Mouse (Mus musculus) neural tube, embryonic 15.5 days (tissue): ENCODE data around the gene Mef2a. TPM values are rescaled to one million over a fixed set of nuclear protein-coding genes. Genes with fewer than 3 reads are reported as not detected.

Experiments
- ATAC-seq: fragments of 200-750 bp; cut with Nextera tagmentation; 2 replicates; pipeline ENCODE4 v1.8.0; 2017; ENCODE audit warnings: mild to moderate bottlenecking, moderate TSS enrichment, moderate library complexity; ENCODE audit not compliant: low FRiP score
- H3K27ac ChIP-seq: fragments of 300-500 bp; sonication (generic); replicated peaks from 2 replicates; pipeline ENCODE4 v1.5.1; 2015; ENCODE audit warnings: mild to moderate bottlenecking, inconsistent platforms
- H3K27me3 ChIP-seq: fragments of 300-500 bp; sonication (generic); replicated peaks from 2 replicates; pipeline ENCODE4 v1.6.1; 2015; ENCODE audit warnings: inconsistent platforms
- H3K36me3 ChIP-seq: fragments of 300-500 bp; sonication (generic); 2 replicates; pipeline ENCODE4 v1.6.1; 2015; ENCODE audit warnings: inconsistent platforms
- H3K4me1 ChIP-seq: fragments of 300-500 bp; sonication (generic); 2 replicates; pipeline ENCODE4 v1.6.1; 2015; ENCODE audit warnings: inconsistent platforms
- H3K4me2 ChIP-seq: fragments of 300-500 bp; sonication (generic); 2 replicates; pipeline ENCODE4 v1.6.1; 2015; ENCODE audit warnings: inconsistent platforms, mild to moderate bottlenecking, moderate library complexity
- H3K4me3 ChIP-seq: fragments of 300-500 bp; sonication (generic); replicated peaks from 2 replicates; pipeline ENCODE4 v1.5.1; 2015; ENCODE audit warnings: mild to moderate bottlenecking, inconsistent platforms
- H3K9ac ChIP-seq: fragments of 300-500 bp; sonication (generic); replicated peaks from 2 replicates; pipeline ENCODE4 v1.6.1; 2015; ENCODE audit warnings: mild to moderate bottlenecking, inconsistent platforms
- H3K9me3 ChIP-seq: fragments of 300-500 bp; sonication (generic); replicated peaks from 2 replicates; pipeline ENCODE4 v1.6.1; 2016; ENCODE audit warnings: inconsistent platforms
- WGBS: fragments of 180-500 bp; shearing (Covaris S2); methylation state at CpG from one replicate; pipeline ENCODE4 v1.1.7; 2015; ENCODE audit warnings: mixed read lengths; 5-methylcytosine and 5-hydroxymethylcytosine counted together
- polyA plus RNA-seq: library from polyadenylated mRNA; unstranded; fragments of >200 nt; fragmentation: Nextera tagmentation; extraction: Ambion mirVana; gene quantifications from 2 replicates; pipeline ENCODE4 v1.2.1, GENCODE M21; 2015

Mef2a gene
- polyA plus RNA-seq, 1 experiment from 2014 or later: 30.1 TPM

DNA sequence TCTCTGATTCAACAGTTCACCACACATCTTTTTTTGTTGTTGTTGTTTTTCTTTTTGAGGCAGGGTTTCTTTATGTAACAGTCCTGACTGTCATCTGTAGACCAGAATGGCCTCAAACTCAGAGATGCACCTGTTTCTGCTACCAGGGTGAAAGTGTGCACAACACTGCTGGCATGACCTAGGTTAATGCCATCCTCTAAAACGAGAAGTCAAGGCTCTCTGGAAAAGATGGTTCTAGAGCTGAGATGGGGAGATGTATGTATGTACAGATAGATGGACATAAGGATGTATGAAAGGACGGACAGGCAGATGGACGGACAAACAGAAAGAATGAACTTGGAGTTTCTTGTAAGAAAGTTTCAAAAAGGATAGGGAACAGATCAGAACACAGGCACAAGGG is 12.1 kb downstream of the Mef2a start:
- Histone ChIP-seq H3K27me3 (no peaks in the 10 kb centered on the region), H3K9ac (no peak overlapping the region), H3K4me1 (0 out of 2 replicates have a peak, but pooled peaks cover 3% of the 10 kb centered on the region), H3K4me2 (no peak overlapping the region), H3K27ac (no peak overlapping the region), H3K36me3 (0 out of 2 replicates have a peak, but pooled peaks cover 3% of the 10 kb centered on the region), H3K9me3 (no peaks in the 10 kb centered on the region), H3K4me3 (no peak overlapping the region)
- 92% methylated on average over 3 of the region's 3 CpGs for WGBS
- ATAC-seq: no peak

DNA sequence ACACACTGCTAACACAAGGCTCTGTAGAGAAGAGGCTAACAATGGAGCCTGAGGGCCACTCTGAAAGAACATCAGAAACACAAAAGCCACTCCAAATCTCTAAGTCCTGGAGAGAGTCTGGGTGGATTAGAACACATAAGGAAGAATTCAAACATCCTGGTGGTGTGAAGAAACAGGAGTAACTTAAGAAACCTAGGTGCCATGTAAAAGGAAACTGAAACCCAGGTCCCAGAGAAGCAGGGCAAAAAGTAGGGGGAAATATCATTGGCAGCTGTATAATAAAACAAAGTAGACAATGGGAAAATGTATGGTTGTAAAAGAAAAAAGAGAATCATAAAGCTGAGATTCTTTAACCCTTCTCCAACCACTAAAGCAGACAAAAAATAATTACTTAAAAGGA is 12.8 kb downstream of the Mef2a start:
- Histone ChIP-seq H3K27ac (no peak overlapping the region), H3K36me3 (0 out of 2 replicates have a peak, but pooled peaks cover 5% of the 10 kb centered on the region), H3K4me3 (no peak overlapping the region), H3K9me3 (no peaks in the 10 kb centered on the region), H3K4me1 (0 out of 2 replicates have a peak, but pooled peaks cover 3% of the 10 kb centered on the region), H3K4me2 (no peak overlapping the region), H3K27me3 (no peaks in the 10 kb centered on the region), H3K9ac (no peak overlapping the region)
- ATAC-seq: no peak

DNA sequence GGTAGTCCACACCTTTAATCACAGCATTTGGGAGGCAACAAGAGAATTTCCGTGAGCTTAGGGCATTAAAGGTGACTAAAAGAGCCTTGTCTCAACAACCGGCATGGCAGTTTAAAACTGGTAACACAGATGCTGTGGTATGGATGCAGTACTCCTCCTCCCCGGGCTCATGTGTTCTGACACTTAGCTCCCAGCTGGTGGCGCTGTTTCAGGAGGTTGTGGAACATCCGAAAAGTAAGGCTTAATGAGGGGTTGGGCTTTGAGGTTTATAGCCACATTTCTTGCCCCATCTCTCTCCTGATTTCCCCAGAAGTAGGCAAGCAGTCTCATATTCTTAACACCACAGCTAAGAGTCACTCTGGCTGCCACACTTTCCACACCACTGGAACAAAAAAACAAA is 16.8 kb downstream of the Mef2a start:
- 92% methylated on average over 5 of the region's 5 CpGs for WGBS
- no peaks in the 10 kb centered on the region for H3K27me3 ChIP-seq
- H3K4me3 ChIP-seq: no peak overlapping the region
- ATAC-seq: no peak
- no peaks in the 10 kb centered on the region for H3K9me3 ChIP-seq
- H3K9ac ChIP-seq: no peak overlapping the region
- no peak overlapping the region for H3K27ac ChIP-seq
- H3K4me1 ChIP-seq: 0 out of 2 replicates have a peak, but pooled peaks cover 3% of the 10 kb centered on the region
- H3K4me2 ChIP-seq: no peak overlapping the region
- 0 out of 2 replicates have a peak, but pooled peaks cover 5% of the 10 kb centered on the region for H3K36me3 ChIP-seq

DNA sequence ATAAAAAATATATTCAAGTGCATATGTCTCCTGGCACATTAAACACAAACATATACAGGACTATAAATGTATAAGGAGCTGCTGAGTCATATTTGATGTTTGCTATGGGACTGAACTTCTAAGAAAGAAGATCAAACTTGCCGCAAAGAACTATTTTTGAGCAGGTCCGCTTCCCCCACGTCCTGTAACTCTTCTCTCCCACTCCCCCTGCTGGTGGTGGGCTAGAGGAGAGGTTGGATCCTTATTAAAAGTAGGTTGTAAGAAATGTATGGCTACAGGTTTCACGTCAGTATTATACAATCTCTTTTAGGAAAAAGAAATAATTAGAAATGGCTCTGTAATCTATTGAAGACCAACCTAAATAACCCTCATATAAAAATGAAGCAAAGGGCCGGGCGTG is 19.0 kb downstream of the Mef2a start:
- WGBS: 91% methylated on average over 6 of the region's 6 CpGs
- Histone ChIP-seq H3K9me3 (no peaks in the 10 kb centered on the region), H3K36me3 (0 out of 2 replicates have a peak, but pooled peaks cover 5% of the 10 kb centered on the region), H3K9ac (no peak overlapping the region), H3K4me3 (no peak overlapping the region), H3K4me2 (no peak overlapping the region), H3K27me3 (no peaks in the 10 kb centered on the region), H3K4me1 (no peaks in the 10 kb centered on the region), H3K27ac (no peak overlapping the region)
- no peak for ATAC-seq

DNA sequence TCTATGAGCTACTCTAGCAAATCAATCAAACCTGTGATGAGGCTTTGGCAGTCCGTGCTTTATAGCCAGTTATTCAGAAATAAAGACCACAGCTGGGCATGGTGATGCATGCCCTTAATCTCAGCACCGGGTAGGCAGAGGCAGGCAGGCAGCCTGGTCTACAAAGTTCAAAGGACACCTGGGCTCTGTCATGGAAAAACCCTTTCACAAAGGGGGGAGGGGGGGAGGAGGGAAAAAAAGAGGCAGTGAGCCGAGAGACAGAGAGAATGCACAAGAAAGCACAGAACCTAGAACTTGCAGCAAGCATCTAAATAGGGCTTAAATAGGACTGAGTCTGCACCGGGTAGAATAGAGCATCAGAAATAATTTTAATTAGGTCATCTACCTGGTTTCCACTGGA is 19.7 kb downstream of the Mef2a start:
- Histone ChIP-seq H3K9ac (no peak overlapping the region), H3K36me3 (0 out of 2 replicates have a peak, but pooled peaks cover 5% of the 10 kb centered on the region), H3K4me1 (no peaks in the 10 kb centered on the region), H3K27me3 (no peaks in the 10 kb centered on the region), H3K27ac (no peak overlapping the region), H3K4me3 (no peak overlapping the region), H3K4me2 (no peak overlapping the region), H3K9me3 (no peaks in the 10 kb centered on the region)
- no peak for ATAC-seq
- WGBS: 78% methylated on average over 4 of the region's 4 CpGs

DNA sequence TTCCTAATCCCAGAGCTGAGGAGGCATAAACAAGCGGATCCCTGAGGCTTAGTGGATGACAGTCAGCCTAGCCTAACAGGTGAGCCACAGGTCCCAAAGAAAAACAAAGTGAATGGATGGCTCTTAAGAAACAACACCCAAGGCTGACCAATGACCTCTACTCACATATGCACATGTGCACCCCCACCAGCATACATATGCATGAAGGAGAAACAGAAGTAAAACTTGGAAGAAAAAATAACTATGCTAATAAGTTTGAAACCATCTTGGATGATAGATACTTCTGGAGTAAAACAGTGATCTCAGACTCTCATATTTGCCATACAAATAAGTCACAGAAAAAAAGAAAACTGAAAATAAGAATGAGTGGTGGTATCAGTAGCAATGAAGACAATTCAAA is 28.2 kb downstream of the Mef2a start:
- Histone ChIP-seq H3K4me2 (no peak overlapping the region), H3K9me3 (no peaks in the 10 kb centered on the region), H3K27ac (no peak overlapping the region), H3K4me1 (no peaks in the 10 kb centered on the region), H3K36me3 (peaks cover 2% of the 10 kb centered on the region; the same call in 1 of the 2 replicates), H3K4me3 (no peak overlapping the region), H3K27me3 (no peaks in the 10 kb centered on the region), H3K9ac (no peak overlapping the region)
- no peak for ATAC-seq
- whole genome bisulfite sequencing: 100% methylated on average over 1 of the region's 1 CpGs

DNA sequence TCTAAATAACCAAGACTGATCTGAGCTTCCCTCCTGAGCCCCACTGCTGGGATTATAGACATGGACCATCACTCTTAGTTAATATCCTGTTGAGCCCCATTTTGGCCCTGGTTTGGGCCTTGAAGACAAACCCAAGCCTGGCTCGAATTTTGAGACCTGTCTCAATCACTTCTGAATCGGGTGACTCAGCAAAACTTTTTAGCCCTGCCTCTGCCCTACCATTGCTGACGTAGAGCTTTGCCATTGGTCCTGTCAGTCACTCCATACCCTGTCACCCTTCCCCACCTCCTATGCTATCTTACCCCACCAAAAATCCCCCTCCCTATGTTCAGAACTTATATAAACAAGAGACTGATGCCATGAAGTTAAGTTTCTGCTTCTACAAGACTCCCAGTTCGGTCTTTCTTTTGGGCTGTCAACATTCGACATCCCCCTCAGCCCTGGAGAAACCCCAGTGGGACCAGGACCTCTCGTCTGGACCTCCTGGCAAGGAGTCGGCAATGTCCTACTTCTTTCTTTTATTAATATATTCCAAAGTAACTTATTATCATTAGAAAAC is 30.5 kb downstream of the Mef2a start:
- 92% methylated on average over 7 of the region's 7 CpGs for WGBS
- H3K4me3 ChIP-seq: no peak overlapping the region
- no peak for ATAC-seq

DNA sequence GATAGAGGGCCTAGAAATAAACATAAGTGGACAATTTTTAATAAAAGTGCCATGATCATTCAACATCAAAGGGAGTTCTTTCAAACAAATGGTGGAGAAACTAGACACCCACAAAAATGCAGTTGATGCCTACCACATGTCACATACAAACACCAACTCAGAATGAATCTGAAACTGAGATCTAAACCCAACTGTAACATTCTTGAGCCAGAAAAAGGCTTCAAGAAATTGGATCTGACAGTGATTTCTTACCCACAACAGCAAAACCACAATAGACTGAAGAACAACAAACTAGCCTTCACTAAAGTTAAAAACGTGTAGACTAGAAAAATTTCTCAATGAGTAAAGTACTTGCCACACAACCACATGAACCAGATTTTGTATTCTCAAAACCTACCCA is 52.3 kb downstream of the Mef2a start:
- no peak overlapping the region for H3K4me3 ChIP-seq
- H3K9ac ChIP-seq: no peak overlapping the region
- no peaks in the 10 kb centered on the region for H3K27me3 ChIP-seq
- no peak overlapping the region for H3K4me2 ChIP-seq
- 85% methylated on average over 1 of the region's 1 CpGs for WGBS
- H3K36me3 ChIP-seq: no peaks in the 10 kb centered on the region
- H3K27ac ChIP-seq: no peak overlapping the region
- H3K4me1 ChIP-seq: no peaks in the 10 kb centered on the region
- ATAC-seq: no peak
- no peaks in the 10 kb centered on the region for H3K9me3 ChIP-seq

More for the DNA sequence above, 30.5 kb downstream of the Mef2a start:
- no peaks in the 10 kb centered on the region for H3K9me3 ChIP-seq
- no peak overlapping the region for H3K27ac ChIP-seq
- H3K27me3 ChIP-seq: no peaks in the 10 kb centered on the region
- H3K4me1 ChIP-seq: no peaks in the 10 kb centered on the region
- no peak overlapping the region for H3K9ac ChIP-seq
- H3K4me2 ChIP-seq: no peak overlapping the region
- peaks cover 2% of the 10 kb centered on the region; the same call in 1 of the 2 replicates for H3K36me3 ChIP-seq

DNA sequence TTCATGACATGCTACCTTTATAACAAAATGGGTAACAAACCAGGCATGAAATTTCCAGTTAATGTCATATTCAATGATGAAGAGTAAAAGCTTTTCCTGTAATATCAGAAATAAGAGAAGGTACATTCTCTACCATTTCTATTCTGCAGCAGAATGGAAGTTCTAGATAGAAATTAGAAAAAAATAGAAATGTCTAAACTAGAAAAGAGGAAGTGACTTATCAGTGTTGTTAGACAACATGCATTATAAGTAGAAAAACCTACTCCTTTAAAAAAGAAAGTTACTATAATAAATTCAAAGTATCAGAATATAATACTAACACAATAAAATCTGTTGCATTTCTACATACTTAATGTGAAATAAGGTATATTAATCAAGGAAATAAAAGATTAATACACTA is 54.0 kb downstream of the Mef2a start:
- no peak overlapping the region for H3K4me3 ChIP-seq
- no peak overlapping the region for H3K9ac ChIP-seq
- no peaks in the 10 kb centered on the region for H3K9me3 ChIP-seq
- H3K4me2 ChIP-seq: no peak overlapping the region
- no peaks in the 10 kb centered on the region for H3K27me3 ChIP-seq
- H3K36me3 ChIP-seq: no peaks in the 10 kb centered on the region
- H3K27ac ChIP-seq: no peak overlapping the region
- no peak for ATAC-seq
- H3K4me1 ChIP-seq: no peaks in the 10 kb centered on the region

DNA sequence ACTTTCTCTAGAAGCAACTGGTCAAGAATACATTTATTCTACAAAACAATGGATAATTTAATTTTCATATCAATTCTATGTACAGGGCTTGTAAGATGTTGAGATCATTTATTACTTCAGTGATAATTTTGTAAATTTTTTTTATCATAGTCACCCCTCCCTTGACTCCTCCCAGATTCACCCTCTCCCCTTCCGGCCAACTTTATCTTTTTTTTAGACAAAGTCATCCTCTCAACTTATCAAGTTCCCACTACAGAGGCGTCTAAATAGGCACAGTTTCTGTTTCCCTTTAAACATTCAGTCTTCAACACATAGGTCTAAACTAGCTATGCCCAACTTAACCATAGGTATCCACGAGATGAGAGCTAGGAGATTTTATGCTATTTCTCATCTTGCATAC is 59.5 kb downstream of the Mef2a start:
- WGBS: 96% methylated on average over 3 of the region's 3 CpGs
- no peak overlapping the region for H3K4me3 ChIP-seq
- no peak overlapping the region for H3K4me2 ChIP-seq
- ATAC-seq: no peak
- no peaks in the 10 kb centered on the region for H3K9me3 ChIP-seq
- no peaks in the 10 kb centered on the region for H3K4me1 ChIP-seq
- H3K27ac ChIP-seq: no peak overlapping the region
- H3K9ac ChIP-seq: no peak overlapping the region
- H3K36me3 ChIP-seq: no peaks in the 10 kb centered on the region
- no peaks in the 10 kb centered on the region for H3K27me3 ChIP-seq

DNA sequence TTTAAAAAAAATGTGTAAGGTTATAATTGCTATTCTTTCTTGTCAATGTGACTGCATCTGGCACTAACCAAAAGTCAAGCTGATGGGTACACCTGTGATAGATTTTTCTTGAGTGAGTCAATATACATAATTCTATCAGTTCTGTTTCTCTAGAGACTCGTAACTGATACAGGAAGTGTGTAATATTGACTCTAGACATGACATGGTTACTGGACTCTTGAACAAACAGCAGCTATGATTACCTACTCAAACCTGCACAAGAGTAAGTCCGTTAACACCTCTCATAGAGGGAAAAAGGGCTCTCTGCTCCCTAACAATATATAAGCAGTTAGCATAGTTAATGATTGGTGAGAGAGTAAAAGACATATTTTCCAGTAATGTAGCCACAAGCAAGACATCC is 62.5 kb downstream of the Mef2a start:
- H3K27me3 ChIP-seq: no peaks in the 10 kb centered on the region
- H3K4me3 ChIP-seq: no peak overlapping the region
- no peak for ATAC-seq
- H3K36me3 ChIP-seq: no peaks in the 10 kb centered on the region
- H3K9me3 ChIP-seq: no peaks in the 10 kb centered on the region
- H3K9ac ChIP-seq: no peak overlapping the region
- H3K27ac ChIP-seq: no peak overlapping the region
- 94% methylated on average over 2 of the region's 2 CpGs for WGBS
- H3K4me2 ChIP-seq: no peak overlapping the region
- no peaks in the 10 kb centered on the region for H3K4me1 ChIP-seq

DNA sequence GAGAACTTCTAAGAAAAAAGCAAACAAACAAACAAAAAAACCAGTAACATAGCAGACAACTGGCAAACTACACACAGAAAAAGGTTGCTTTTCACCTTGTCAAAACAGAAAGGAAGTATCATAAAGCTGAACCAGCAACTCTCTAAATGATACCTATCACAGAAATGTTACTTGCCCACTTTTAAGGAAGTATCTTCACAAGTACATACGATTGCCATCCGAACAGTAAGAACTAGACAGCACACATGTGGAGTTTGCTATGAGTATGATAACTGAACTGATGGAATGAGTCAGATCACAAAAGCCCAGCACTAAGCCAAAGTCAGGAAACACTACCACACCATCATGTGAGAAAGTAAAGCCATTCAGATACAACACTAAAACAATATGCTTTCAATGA is 64.6 kb downstream of the Mef2a start:
- H3K4me1 ChIP-seq: no peaks in the 10 kb centered on the region
- no peaks in the 10 kb centered on the region for H3K27me3 ChIP-seq
- H3K9ac ChIP-seq: no peak overlapping the region
- H3K27ac ChIP-seq: no peak overlapping the region
- 0 out of 2 replicates have a peak, but pooled peaks cover 3% of the 10 kb centered on the region for H3K36me3 ChIP-seq
- ATAC-seq: no peak
- H3K4me2 ChIP-seq: no peak overlapping the region
- 98% methylated on average over 2 of the region's 2 CpGs for WGBS
- H3K4me3 ChIP-seq: no peak overlapping the region
- H3K9me3 ChIP-seq: no peaks in the 10 kb centered on the region
